Mouse (Mus musculus): ENCODE data around the gene Auts2. TPM values are rescaled to one million over a fixed set of nuclear protein-coding genes. Genes with fewer than 3 reads are reported as not detected.

Gene Auts2
- polyA plus RNA-seq, 1 experiment from 2014 or later: 36.0 TPM

DNA sequence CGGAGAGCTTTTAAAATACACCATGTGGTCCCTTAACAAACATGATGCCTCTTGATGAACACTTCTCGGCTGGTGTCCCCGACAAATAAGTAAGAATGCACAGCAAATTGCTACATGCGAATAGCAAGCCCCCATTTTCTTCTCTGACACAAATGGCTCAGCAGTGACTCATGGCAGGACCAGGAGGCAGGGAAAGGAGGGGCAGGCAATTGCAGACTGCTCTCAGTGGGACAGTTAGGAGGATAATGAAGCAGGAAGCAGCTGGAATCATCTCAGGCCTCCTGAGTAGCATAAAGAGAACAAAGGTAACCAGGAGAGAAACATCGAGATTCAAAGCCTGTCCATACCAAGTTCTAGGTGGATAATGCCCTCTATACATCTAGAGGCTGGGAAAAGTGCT is 228.8 kb downstream of the Auts2 start:
- ATAC-seq (ENCODE audit: low FRiP score) (no peak), DNase-seq (ENCODE audit: low spot score, missing footprints) (no peak)
- peaks cover 2% of the 10 kb centered on the region; the same call in 1 of the 2 replicates for H3K4me1 ChIP-seq (ENCODE audit: control insufficient read depth, insufficient read depth, low read length)
- no peaks in the 10 kb centered on the region for H3K36me3 ChIP-seq (ENCODE audit: control insufficient read depth, insufficient read depth, low read length)
- 0 out of 2 replicates have a peak, but pooled peaks cover 3% of the 10 kb centered on the region for H3K27me3 ChIP-seq (ENCODE audit: control insufficient read depth, insufficient read depth, low read length)
- 75% methylated on average over 5 of the region's 5 CpGs for WGBS
- H3K9ac ChIP-seq (ENCODE audit: low read length): no peak overlapping the region
- H3K9me3 ChIP-seq (ENCODE audit: control insufficient read depth, low read length): no peaks in the 10 kb centered on the region
- H3K4me2 ChIP-seq: no peak overlapping the region
- H3K4me3 ChIP-seq (ENCODE audit: low read depth, low read length): no peak overlapping the region
- no peak overlapping the region for H3K27ac ChIP-seq (ENCODE audit: low read depth, low read length)

DNA sequence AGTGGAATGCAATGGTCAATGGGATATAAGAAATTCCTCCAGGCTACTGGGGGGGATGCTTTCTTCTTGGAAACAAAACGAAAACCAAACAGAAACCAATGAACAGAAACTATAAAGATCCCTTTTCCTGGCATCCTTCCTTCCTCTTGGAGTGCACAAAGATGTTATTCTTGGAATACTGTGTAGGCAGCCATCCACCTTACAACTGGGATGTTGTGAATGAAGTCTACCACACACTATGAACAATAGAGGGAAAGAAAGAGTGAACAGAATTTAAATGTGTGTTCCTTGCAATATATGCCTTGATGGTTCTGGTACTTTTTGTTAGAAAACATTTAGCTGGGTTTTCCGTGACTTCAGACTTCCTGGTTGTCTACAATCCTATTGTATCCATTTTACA is 236.1 kb downstream of the Auts2 start:
- Histone ChIP-seq H3K4me2 (no peak overlapping the region), H3K4me3 (ENCODE audit: low read depth, low read length) (no peak overlapping the region), H3K9ac (ENCODE audit: low read length) (no peak overlapping the region), H3K9me3 (ENCODE audit: control insufficient read depth, low read length) (no peaks in the 10 kb centered on the region), H3K4me1 (ENCODE audit: control insufficient read depth, insufficient read depth, low read length) (peaks cover 6% of the 10 kb centered on the region; the same call in 1 of the 2 replicates), H3K27ac (ENCODE audit: low read depth, low read length) (no peak overlapping the region), H3K27me3 (ENCODE audit: control insufficient read depth, insufficient read depth, low read length) (no peaks in the 10 kb centered on the region), H3K36me3 (ENCODE audit: control insufficient read depth, insufficient read depth, low read length) (no peaks in the 10 kb centered on the region)
- WGBS: 84% methylated on average over 2 of the region's 2 CpGs
- no peak for ATAC-seq (ENCODE audit: low FRiP score)
- DNase-seq (ENCODE audit: low spot score, missing footprints): no peak

DNA sequence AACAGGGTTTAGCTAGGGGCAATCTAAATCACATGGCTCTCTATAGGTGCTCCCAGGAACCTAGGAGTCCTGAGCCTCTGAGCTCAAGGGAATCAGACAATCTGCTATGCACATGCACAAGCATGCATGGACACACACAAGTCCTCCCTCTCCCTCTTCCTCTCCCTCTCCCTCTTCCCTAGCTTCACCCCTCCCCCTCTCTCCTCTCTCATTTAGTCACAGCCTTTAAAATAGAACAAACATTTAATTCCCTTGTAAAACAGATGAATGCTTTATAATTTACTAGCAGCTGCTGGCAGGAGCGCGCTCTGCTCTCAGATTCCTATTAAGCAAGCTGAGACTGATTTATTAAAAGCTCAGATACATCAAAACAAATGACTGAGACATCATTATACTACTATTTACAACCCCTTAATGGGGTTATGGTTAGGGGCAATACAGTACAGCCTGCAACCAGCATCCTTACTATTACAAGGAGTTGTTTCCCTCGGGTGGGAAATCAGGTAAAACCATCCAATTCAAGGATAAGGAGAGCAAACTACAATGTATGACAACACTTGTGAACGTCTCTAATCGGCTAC is 237.7 kb downstream of the Auts2 start:
- Histone ChIP-seq H3K4me1 (ENCODE audit: control insufficient read depth, insufficient read depth, low read length) (peaks cover 6% of the 10 kb centered on the region; the same call in 1 of the 2 replicates), H3K9me3 (ENCODE audit: control insufficient read depth, low read length) (no peaks in the 10 kb centered on the region), H3K4me3 (ENCODE audit: low read depth, low read length) (no peak overlapping the region), H3K27me3 (ENCODE audit: control insufficient read depth, insufficient read depth, low read length) (no peaks in the 10 kb centered on the region), H3K4me2 (no peak overlapping the region), H3K27ac (ENCODE audit: low read depth, low read length) (no peak overlapping the region), H3K9ac (ENCODE audit: low read length) (no peak overlapping the region), H3K36me3 (ENCODE audit: control insufficient read depth, insufficient read depth, low read length) (no peaks in the 10 kb centered on the region)
- DNase-seq (ENCODE audit: low spot score, missing footprints) (no peak), ATAC-seq (ENCODE audit: low FRiP score) (no peak)
- WGBS: 88% methylated on average over 5 of the region's 5 CpGs

DNA sequence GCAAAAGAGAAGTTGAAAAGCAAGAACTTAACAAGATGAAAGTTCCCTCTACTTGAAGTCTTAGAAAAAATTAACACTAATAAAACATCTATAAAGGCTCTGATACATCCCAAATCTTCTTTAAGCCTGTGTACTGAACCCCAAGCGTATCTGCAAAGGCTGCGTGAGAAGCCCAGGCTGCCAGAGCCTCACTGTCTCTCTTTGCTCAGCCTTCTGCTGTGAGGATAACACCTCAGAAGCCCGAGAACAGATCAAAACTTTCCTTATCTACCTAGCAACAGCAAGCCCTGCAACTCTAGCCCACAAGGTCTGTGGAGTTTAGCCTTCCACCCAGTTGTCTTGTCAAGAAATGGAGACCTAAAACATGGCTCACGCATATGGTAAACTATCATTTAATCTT is 240.4 kb downstream of the Auts2 start:
- WGBS: 84% methylated on average over 4 of the region's 4 CpGs
- no peaks in the 10 kb centered on the region for H3K9me3 ChIP-seq (ENCODE audit: control insufficient read depth, low read length)
- H3K4me3 ChIP-seq (ENCODE audit: low read depth, low read length): no peak overlapping the region
- no peak overlapping the region for H3K4me2 ChIP-seq
- ATAC-seq (ENCODE audit: low FRiP score) (no peak), DNase-seq (ENCODE audit: low spot score, missing footprints) (no peak)
- no peaks in the 10 kb centered on the region for H3K27me3 ChIP-seq (ENCODE audit: control insufficient read depth, insufficient read depth, low read length)
- H3K36me3 ChIP-seq (ENCODE audit: control insufficient read depth, insufficient read depth, low read length): no peaks in the 10 kb centered on the region
- peaks cover 11% of the 10 kb centered on the region; the same call in 1 of the 2 replicates for H3K4me1 ChIP-seq (ENCODE audit: control insufficient read depth, insufficient read depth, low read length)
- no peak overlapping the region for H3K27ac ChIP-seq (ENCODE audit: low read depth, low read length)
- no peak overlapping the region for H3K9ac ChIP-seq (ENCODE audit: low read length)

DNA sequence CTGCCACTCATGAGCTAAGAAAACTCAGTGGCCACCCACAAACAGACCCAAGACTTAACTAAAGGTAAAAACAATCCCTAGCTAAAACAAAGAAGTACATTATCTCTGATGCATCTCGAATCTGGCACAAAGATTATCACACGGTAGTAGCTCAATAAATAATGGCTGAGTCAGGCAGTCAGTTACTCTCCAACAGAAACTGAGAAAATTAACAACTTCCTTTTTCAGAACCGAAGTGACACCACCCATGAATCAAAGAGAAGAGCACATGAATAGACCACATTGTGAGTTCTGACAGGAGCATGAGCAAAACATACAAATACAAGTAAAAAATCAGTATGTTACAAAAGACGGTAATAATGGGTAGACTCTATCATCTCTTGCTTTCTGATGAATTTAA is 242.3 kb downstream of the Auts2 start:
- Histone ChIP-seq H3K27ac (ENCODE audit: low read depth, low read length) (no peak overlapping the region), H3K4me1 (ENCODE audit: control insufficient read depth, insufficient read depth, low read length) (peaks cover 11% of the 10 kb centered on the region; the same call in 1 of the 2 replicates), H3K9me3 (ENCODE audit: control insufficient read depth, low read length) (no peaks in the 10 kb centered on the region), H3K4me3 (ENCODE audit: low read depth, low read length) (no peak overlapping the region), H3K9ac (ENCODE audit: low read length) (no peak overlapping the region), H3K36me3 (ENCODE audit: control insufficient read depth, insufficient read depth, low read length) (no peaks in the 10 kb centered on the region), H3K4me2 (no peak overlapping the region), H3K27me3 (ENCODE audit: control insufficient read depth, insufficient read depth, low read length) (no peaks in the 10 kb centered on the region)
- WGBS: 81% methylated on average over 4 of the region's 4 CpGs
- DNase-seq (ENCODE audit: low spot score, missing footprints) (no peak), ATAC-seq (ENCODE audit: low FRiP score) (no peak)

DNA sequence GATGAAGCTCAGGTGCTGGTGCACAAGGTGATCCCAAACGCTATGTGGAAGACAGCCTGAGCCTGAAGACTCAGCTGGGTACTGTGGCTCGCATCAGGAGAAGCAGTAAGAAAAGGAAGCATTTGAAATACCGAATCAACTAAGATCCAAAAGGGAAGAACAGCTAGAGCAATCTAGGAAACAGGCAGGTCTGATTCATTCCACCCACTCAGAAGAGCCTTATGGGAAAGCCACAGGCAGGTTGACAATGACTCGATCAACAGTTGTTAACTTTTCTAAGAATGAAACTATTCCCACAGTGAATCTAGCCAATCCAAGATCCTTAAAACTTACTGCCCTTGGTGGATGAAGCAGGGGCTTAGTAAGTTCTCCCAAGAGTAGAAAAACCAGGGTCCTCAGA is 243.4 kb downstream of the Auts2 start:
- DNase-seq (ENCODE audit: low spot score, missing footprints) (no peak), ATAC-seq (ENCODE audit: low FRiP score) (no peak)
- peaks cover 18% of the 10 kb centered on the region; the same call in 1 of the 2 replicates for H3K4me1 ChIP-seq (ENCODE audit: control insufficient read depth, insufficient read depth, low read length)
- H3K36me3 ChIP-seq (ENCODE audit: control insufficient read depth, insufficient read depth, low read length): no peaks in the 10 kb centered on the region
- H3K9me3 ChIP-seq (ENCODE audit: control insufficient read depth, low read length): no peaks in the 10 kb centered on the region
- H3K27me3 ChIP-seq (ENCODE audit: control insufficient read depth, insufficient read depth, low read length): no peaks in the 10 kb centered on the region
- WGBS: 82% methylated on average over 4 of the region's 4 CpGs
- no peak overlapping the region for H3K9ac ChIP-seq (ENCODE audit: low read length)
- H3K4me2 ChIP-seq: no peak overlapping the region
- H3K27ac ChIP-seq (ENCODE audit: low read depth, low read length): no peak overlapping the region
- no peak overlapping the region for H3K4me3 ChIP-seq (ENCODE audit: low read depth, low read length)

DNA sequence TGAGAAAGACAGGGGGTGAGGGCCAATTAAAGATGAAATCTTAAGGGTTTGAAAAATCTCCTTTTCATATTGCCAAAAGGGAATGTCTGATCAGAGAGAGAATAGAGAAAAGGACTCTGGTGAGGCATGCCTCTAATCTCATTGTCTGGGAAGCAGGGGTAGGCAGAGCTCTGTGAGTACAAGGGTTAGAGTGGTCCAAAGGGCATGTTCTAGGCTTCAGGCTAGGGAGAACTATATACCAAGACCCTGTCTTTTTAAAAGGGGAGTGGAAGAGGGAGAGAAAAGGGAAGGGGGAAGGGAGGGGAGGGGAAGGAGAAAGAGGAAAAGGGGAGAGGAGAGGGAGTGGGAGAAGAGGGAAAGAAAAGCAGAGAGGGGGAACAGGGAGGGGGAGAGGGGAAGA is 244.1 kb downstream of the Auts2 start:
- H3K27me3 ChIP-seq (ENCODE audit: control insufficient read depth, insufficient read depth, low read length): no peaks in the 10 kb centered on the region
- no peak for ATAC-seq (ENCODE audit: low FRiP score)
- H3K27ac ChIP-seq (ENCODE audit: low read depth, low read length): no peak overlapping the region

DNA sequence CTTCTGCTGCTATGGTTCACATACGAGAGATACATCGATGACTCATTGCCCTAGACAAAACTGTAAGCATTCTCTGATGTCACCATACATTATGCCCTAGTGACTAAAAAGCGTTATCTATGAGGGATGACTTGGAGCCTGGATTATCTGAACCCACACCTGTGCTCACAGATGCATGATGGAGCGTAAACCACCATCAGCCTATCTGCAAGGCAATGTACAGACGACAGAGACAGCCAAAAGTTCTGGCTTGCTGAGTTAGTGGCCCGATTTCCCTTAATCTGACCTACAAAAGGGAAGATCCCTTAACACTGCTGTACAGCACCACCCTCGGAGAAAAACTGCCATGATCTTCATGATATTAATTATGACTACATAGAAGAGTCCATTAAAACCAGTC is 245.8 kb downstream of the Auts2 start:
- no peak overlapping the region for H3K27ac ChIP-seq (ENCODE audit: low read depth, low read length)
- H3K9me3 ChIP-seq (ENCODE audit: control insufficient read depth, low read length): no peaks in the 10 kb centered on the region
- H3K9ac ChIP-seq (ENCODE audit: low read length): no peak overlapping the region
- H3K4me3 ChIP-seq (ENCODE audit: low read depth, low read length): no peak overlapping the region
- peaks cover 20% of the 10 kb centered on the region for H3K4me1 ChIP-seq (ENCODE audit: control insufficient read depth, insufficient read depth, low read length)
- ATAC-seq (ENCODE audit: low FRiP score) (no peak), DNase-seq (ENCODE audit: low spot score, missing footprints) (no peak)
- H3K27me3 ChIP-seq (ENCODE audit: control insufficient read depth, insufficient read depth, low read length): no peaks in the 10 kb centered on the region
- no peaks in the 10 kb centered on the region for H3K36me3 ChIP-seq (ENCODE audit: control insufficient read depth, insufficient read depth, low read length)
- H3K4me2 ChIP-seq: no peak overlapping the region
- 93% methylated on average over 7 of the region's 7 CpGs for WGBS

More for the DNA sequence above, 244.1 kb downstream of the Auts2 start:
- H3K4me1 ChIP-seq (ENCODE audit: control insufficient read depth, insufficient read depth, low read length): peaks cover 18% of the 10 kb centered on the region
- no peak for DNase-seq (ENCODE audit: low spot score, missing footprints)
- no peaks in the 10 kb centered on the region for H3K36me3 ChIP-seq (ENCODE audit: control insufficient read depth, insufficient read depth, low read length)
- H3K9ac ChIP-seq (ENCODE audit: low read length): no peak overlapping the region
- no peaks in the 10 kb centered on the region for H3K9me3 ChIP-seq (ENCODE audit: control insufficient read depth, low read length)
- no peak overlapping the region for H3K4me2 ChIP-seq
- H3K4me3 ChIP-seq (ENCODE audit: low read depth, low read length): no peak overlapping the region

DNA sequence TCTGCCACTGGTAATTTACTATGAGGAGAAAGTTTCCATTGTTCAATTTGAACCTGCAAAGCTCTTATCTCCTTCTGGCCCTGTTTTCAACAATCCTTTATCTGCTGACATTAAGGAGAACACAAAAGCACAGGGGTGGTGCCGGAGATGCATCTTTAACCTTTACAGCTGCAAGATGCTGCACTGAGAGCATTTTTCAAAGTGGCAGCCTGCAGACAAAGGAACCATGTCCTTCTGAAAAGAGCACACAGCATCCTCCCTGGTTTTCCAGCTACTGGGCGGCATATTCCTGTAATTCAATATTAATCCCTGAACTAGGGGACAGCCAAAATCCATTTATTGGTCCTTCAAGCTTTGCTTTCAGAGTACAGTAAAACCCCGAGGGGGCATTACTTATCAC is 248.7 kb downstream of the Auts2 start:
- no peaks in the 10 kb centered on the region for H3K27me3 ChIP-seq (ENCODE audit: control insufficient read depth, insufficient read depth, low read length)
- H3K4me1 ChIP-seq (ENCODE audit: control insufficient read depth, insufficient read depth, low read length): peaks cover 37% of the 10 kb centered on the region
- no peak overlapping the region for H3K9ac ChIP-seq (ENCODE audit: low read length)
- H3K36me3 ChIP-seq (ENCODE audit: control insufficient read depth, insufficient read depth, low read length): no peaks in the 10 kb centered on the region
- no peak overlapping the region for H3K4me2 ChIP-seq
- ATAC-seq (ENCODE audit: low FRiP score) (no peak), DNase-seq (ENCODE audit: low spot score, missing footprints) (no peak)
- H3K27ac ChIP-seq (ENCODE audit: low read depth, low read length): no peak overlapping the region
- no peaks in the 10 kb centered on the region for H3K9me3 ChIP-seq (ENCODE audit: control insufficient read depth, low read length)
- 21% methylated on average over 3 of the region's 3 CpGs for WGBS
- H3K4me3 ChIP-seq (ENCODE audit: low read depth, low read length): no peak overlapping the region

All from midbrain, embryonic 11.5 days (tissue).